Mouse (Mus musculus) adrenal gland, adult 2 months (tissue): ENCODE results near the gene Lgr5. TPM values are rescaled to one million over a fixed set of nuclear protein-coding genes. Genes with fewer than 3 reads are reported as not detected.

Experiments used
- DNase-seq: peaks from one replicate; pipeline ENCODE4 v3.0.0; 2021
- polyA plus RNA-seq: library from polyadenylated mRNA; depleted of rRNA; stranded (reverse); fragments of >200 nt; gene quantifications from 2 replicates; pipeline ENCODE4 v1.2.3, GENCODE M21; 2012; rRNA removed
- total RNA-seq, 2 experiments: library from RNA; stranded (reverse); gene quantifications; 2 replicates each; pipeline ENCODE4 v1.2.3; 2021

Gene Lgr5
- total and polyA plus RNA-seq, 3 experiments: 19.5 to 42.4 (median 25.9) TPM

GRCm38 (mm10) chr10:115437286-115437685 lies 150.3 kb downstream of the Lgr5 start:
- DNase-seq: no peak

GRCm38 (mm10) chr10:115425351-115425750 lies 162.2 kb downstream of the Lgr5 start:
- no peak for DNase-seq

DNA sequence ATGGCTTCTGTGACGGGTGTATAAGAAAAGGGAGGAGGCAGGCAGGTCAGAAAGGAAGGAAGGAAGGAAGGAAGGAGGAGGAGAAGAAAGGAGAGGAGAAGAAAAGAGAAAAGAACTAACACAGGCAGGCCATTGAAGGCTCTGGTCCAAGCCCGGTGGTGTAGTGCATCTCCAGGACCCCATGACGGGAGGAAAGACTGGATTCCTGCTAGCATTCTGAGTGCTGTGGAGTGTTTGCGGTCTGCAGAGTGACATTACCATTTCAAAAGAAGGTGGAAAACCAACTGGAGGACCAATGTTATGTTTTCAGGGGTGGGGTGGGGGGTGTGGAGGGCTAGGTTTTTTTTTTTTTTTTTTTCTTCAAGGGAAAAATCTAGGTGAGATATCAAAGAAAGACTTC lies 165.6 kb downstream of the Lgr5 start:
- DNase-seq: no peak

GRCm38 (mm10) chr10:115414056-115414455 lies 173.5 kb downstream of the Lgr5 start:
- no peak for DNase-seq

DNA sequence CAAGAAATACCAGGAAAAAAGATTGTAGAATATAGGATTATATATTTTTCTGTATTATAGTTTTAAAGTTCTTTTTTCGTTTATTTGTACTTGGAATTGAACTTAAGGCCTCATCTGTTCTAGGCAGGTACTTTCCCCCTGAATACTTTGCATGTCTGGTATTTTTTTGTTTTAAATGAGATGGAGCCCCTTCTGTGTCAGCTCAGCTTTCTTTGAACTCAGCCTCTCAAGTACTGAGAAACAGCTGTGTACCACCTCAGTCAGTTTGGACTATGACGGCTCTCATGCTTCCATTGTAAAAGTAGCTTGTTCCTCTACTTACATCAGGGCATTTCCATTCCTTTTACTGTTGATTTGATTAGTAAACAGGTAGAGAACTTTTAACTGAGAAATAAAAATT lies 174.1 kb downstream of the Lgr5 start:
- no peak for DNase-seq

GRCm38 (mm10) chr10:115406393-115406792 lies 181.2 kb downstream of the Lgr5 start:
- peak; percentile 55 for DNase-seq

Other genes with a start within 250 kb of the Lgr5 start
- 10 to 100 TPM; 28.6 to 30.6 TPM for gene Tmem19, start 225.3 kb downstream of the Lgr5 start, total RNA-seq
- 7.8 and 12.1 TPM in 2 replicates for gene Tmem19, start 225.3 kb downstream of the Lgr5 start, polyA plus RNA-seq
- 10 to 100 TPM; 12.0 to 13.6 TPM for gene Thap2, start 203.3 kb downstream of the Lgr5 start, total RNA-seq
- gene Thap2, start 203.3 kb downstream of the Lgr5 start, polyA plus RNA-seq: 5.3 and 5.9 TPM in 2 replicates
- gene Zfc3h1, start 202.8 kb downstream of the Lgr5 start, total RNA-seq: 10 to 100 TPM; 32.0 to 44.5 TPM
- 6.0 and 6.6 TPM in 2 replicates for gene Zfc3h1, start 202.8 kb downstream of the Lgr5 start, polyA plus RNA-seq
- gene A930009A15Rik, start 17.8 kb downstream of the Lgr5 start, total RNA-seq: not detected
- not detected in 2 replicates for gene A930009A15Rik, start 17.8 kb downstream of the Lgr5 start, polyA plus RNA-seq
- 1 to 10 TPM in 1 of 2 experiments, under 1 TPM in 1; 0.55 to 2.6 TPM for gene Tspan8, start 229.1 kb upstream of the Lgr5 start, total RNA-seq
- gene Tspan8, start 229.1 kb upstream of the Lgr5 start, polyA plus RNA-seq: 0.33 TPM in 1 of 2 replicates, not detected in the other